Mouse (Mus musculus): ENCODE data around the gene Arhgef12. TPM values are rescaled to one million over a fixed set of nuclear protein-coding genes. Genes with fewer than 3 reads are reported as not detected.

The Arhgef12 gene
- polyA plus RNA-seq, 1 experiment from 2014 or later = 22.1 TPM

DNA sequence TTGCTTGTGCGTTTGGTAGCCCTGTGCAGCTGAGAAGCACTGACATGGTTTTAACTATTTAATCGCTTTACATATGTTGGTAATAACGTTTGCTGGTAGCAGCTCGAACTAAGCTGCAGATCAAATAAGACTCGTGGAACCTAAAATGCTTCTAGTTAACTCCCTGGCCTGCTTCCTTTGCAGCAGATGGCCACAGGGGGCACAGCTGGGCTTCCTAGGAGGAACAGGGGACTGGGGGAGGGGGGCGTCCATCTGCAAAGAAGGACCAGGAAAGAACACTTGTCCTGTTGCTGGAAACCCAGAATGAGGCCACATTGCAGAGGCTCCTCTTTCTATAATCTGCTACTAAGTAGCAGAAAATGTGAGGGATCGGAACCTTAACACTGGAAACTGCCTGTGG is 186.8 kb downstream of the Arhgef12 start:
- H3K4me2 ChIP-seq (ENCODE audit: low read length) = no peak overlapping the region
- no peak overlapping the region for H3K4me3 ChIP-seq (ENCODE audit: low read depth, low read length)
- no peaks in the 10 kb centered on the region for H3K9me3 ChIP-seq (replicated peaks; ENCODE audit: control insufficient read depth, low read length, poor library complexity, severe bottlenecking)
- no peak for ATAC-seq
- no peak overlapping the region for H3K27ac ChIP-seq (ENCODE audit: low read length)
- H3K27me3 ChIP-seq (ENCODE audit: control insufficient read depth, insufficient read depth, low read depth, low read length) = no peaks in the 10 kb centered on the region
- H3K36me3 ChIP-seq (ENCODE audit: control insufficient read depth, insufficient read depth, low read length) = no peaks in the 10 kb centered on the region
- H3K4me1 ChIP-seq (ENCODE audit: control insufficient read depth, insufficient read depth, low read length) = peaks cover 3% of the 10 kb centered on the region; the same call in 1 of the 2 replicates
- WGBS = 37% methylated on average over 7 of the region's 7 CpGs
- no peak overlapping the region for H3K9ac ChIP-seq (ENCODE audit: low read depth, low read length)

GRCm38 (mm10) chr9:42917911-42918310 is 189.1 kb downstream of the Arhgef12 start:
- no peak overlapping the region for H3K4me2 ChIP-seq (ENCODE audit: low read length)
- H3K36me3 ChIP-seq (ENCODE audit: control insufficient read depth, insufficient read depth, low read length) = no peaks in the 10 kb centered on the region
- H3K27me3 ChIP-seq (ENCODE audit: control insufficient read depth, insufficient read depth, low read depth, low read length) = no peaks in the 10 kb centered on the region
- H3K27ac ChIP-seq (ENCODE audit: low read length) = no peak overlapping the region
- peaks cover 3% of the 10 kb centered on the region; the same call in 1 of the 2 replicates for H3K4me1 ChIP-seq (ENCODE audit: control insufficient read depth, insufficient read depth, low read length)
- WGBS = 72% methylated on average over 7 of the region's 7 CpGs
- no peak for ATAC-seq
- no peak overlapping the region for H3K4me3 ChIP-seq (ENCODE audit: low read depth, low read length)
- no peak overlapping the region for H3K9ac ChIP-seq (ENCODE audit: low read depth, low read length)
- H3K9me3 ChIP-seq (replicated peaks; ENCODE audit: control insufficient read depth, low read length, poor library complexity, severe bottlenecking) = no peaks in the 10 kb centered on the region

Other genes starting within 250 kb of the Arhgef12 start
- 11.7 and 12.3 TPM in 2 replicates for gene Grik4, start 162.7 kb downstream of the Arhgef12 start, polyA plus RNA-seq (2015; fragmentation: Nextera tagmentation; extraction: Ambion mirVana)
- gene Tmem136, start 9.3 kb upstream of the Arhgef12 start, polyA plus RNA-seq (2015; fragmentation: Nextera tagmentation; extraction: Ambion mirVana) = 11.2 TPM in 2 replicates
- gene Pou2f3, start 103.1 kb upstream of the Arhgef12 start, polyA plus RNA-seq (2015; fragmentation: Nextera tagmentation; extraction: Ambion mirVana) = 0.07 TPM in 1 of 2 replicates, not detected in the other
- 3.2 and 5.8 TPM in 2 replicates for gene Oaf, start 132.7 kb upstream of the Arhgef12 start, polyA plus RNA-seq (2015; fragmentation: Nextera tagmentation; extraction: Ambion mirVana)
- 0.09 TPM in 1 of 2 replicates, not detected in the other for gene Trim29, start 203.6 kb upstream of the Arhgef12 start, polyA plus RNA-seq (2015; fragmentation: Nextera tagmentation; extraction: Ambion mirVana)

Measured in midbrain, embryonic 16.5 days (tissue).